Mouse (Mus musculus) adrenal gland, postnatal 36 days (tissue): ENCODE measurements around the gene Rps12. TPM values are rescaled to one million over a fixed set of nuclear protein-coding genes. Genes with fewer than 3 reads are reported as not detected.
"Not testable (repeated sequence)": the region's sequence is repeated elsewhere in the genome, so short reads cannot be mapped to it uniquely, and the experiment has no call there.

ENCODE experiments used
- DNase-seq, 2 experiments: peaks; one replicate each; pipeline ENCODE4 v3.0.0; 2021; ENCODE audit warnings: mixed read lengths in 1 of 2
- long read RNA-seq, 2 experiments: library from polyadenylated mRNA; stranded (forward); transcript quantifications; one replicate each; pipeline ENCODE4 v2.0.0; 2021; ENCODE audit warnings: borderline sequencing depth in 2 of 2
- total RNA-seq, 2 experiments: library from RNA; stranded (reverse); gene quantifications; 2 replicates each; pipeline ENCODE4 v1.2.3; 2021

Rps12 gene
- total RNA-seq = 100 to 1,000 TPM; 451 to 467 TPM
- long read RNA-seq, experiment 1, transcript Rps12-203 (6 exons, 584 nt) = major isoform, 142 of 151 reads
- long read RNA-seq, experiment 1, partial matches to known transcripts = 2 of 151 reads
- long read RNA-seq, experiment 1, other reads (novel, unspliced or antisense) = 4 of 151 reads
- long read RNA-seq, experiment 2, transcript Rps12-203 (6 exons, 584 nt) = major isoform, 78 of 83 reads
- long read RNA-seq, experiment 2, partial matches to known transcripts = 0 of 83 reads
- long read RNA-seq, experiment 2, other reads (novel, unspliced or antisense) = 1 of 83 reads

GRCm38 (mm10) chr10:23787062-23787821 lies at the start of gene Rps12:
Gene Rps12 (minus strand): TSS chr10:23787275.
- peak; percentile 97 to 99 for DNase-seq

DNA sequence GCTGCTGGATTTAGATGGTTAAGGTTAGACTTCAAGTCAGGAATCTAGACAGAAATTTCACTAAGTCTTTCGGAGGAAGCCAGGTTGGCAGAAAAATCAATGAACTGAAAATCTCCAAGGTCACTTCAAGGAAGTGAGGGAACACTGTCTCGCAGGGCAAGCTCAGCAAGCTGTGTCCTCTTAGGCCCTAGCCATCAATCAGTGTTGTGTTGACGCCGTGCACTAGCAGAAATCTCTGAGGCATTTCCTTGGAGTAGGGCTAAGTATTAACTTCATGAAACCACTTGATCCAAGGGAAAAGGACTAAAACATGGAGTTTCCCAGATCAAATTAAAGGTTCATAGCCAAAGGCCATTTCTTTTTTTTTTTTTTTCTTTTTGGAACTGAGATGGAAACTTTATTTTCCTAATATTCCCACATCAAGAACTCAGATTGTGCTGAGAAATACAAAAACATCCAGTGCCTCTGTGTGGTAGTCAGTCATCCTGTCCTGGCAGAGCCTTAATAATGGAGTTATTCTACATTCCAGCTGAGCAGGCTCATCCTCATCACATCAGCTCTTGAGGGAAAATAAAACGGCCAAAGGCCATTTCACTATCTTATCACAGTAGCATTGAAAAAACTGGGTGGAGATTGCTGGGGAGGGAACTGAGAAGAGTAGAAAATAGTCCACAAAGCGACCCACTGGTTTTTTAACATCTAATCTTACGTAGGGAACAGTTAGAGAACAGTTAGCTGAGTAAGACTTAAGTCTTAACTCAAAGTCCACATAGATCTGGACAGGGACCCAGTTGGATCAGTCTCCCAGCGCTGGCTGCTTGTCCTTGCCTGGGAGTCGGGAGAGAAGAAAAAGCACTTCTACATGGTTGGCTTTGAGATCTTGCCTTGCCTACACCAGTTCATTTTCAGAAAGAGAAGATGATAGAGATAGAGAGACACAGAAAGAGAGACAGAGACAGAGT lies 49.2 kb upstream of the Rps12 start:
- no peak for DNase-seq

DNA sequence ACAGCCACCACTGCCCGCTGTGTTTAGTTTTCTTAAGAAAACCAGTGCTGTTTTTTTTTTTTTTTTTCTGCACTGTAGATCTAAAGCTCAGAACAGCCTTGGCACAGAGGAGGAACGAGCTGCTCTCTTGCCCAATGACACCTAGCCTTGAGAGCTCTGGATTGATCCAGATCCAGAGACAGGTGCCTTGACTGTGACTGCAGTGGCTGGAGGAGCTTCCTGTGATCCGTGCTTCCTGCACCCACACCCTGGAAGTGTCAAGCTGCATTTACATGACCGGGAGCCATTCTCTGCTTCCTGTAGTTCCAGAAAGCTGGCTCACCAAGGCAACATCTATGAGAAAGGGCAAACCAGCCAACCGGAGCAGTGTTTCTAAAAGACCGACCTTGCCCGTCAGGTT lies 39.4 kb upstream of the Rps12 start:
- peak; percentile 11 to 33 for DNase-seq

- DNase-seq = no peak
Measured at GRCm38 (mm10) chr10:23816241-23816640, 29.2 kb upstream of the Rps12 start.

- DNase-seq = peak; percentile 75 to 76
Measured at GRCm38 (mm10) chr10:23815168-23815567, 28.1 kb upstream of the Rps12 start.

- DNase-seq = no peak
Measured at GRCm38 (mm10) chr10:23812852-23813766, 26.0 kb upstream of the Rps12 start.

DNA sequence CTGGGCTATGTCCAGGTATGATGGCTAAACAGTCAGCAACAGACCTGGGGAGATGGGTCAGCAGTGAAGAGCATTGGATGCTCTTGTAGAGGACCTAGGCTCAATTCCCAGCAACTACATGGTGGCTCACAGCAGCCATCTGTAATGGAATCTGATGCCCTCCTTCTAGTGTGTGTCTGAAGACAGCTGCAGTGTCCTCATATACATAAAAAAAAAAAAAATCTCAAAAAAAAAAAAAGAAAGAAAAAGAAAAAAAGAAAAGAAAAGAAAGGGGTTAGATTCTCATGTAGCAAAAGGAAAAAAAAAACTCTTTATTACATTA lies 25.3 kb upstream of the Rps12 start:
- no peak for DNase-seq

- peak; percentile 79 to 80 for DNase-seq
Measured at GRCm38 (mm10) chr10:23811635-23812437, 24.8 kb upstream of the Rps12 start.

DNA sequence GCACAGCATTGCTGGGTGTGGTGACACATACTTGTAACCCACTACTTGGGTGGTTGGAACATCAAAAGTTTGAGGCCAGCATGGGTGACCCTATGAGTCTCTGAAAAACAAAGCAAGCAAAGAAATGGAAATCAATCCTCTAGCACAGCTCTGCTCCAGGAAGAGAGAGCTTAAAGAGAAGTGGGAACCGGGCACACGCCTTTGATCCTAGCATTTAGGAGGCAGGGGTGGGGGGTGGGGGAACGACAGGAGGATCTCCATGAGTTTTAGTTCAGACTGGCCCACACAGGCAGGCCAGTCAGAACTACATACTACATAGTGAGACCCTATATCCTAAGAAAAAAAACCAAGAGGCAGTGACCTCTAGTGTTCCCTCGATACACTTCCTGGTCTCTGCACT lies 19.1 kb upstream of the Rps12 start:
- no peak for DNase-seq

DNA sequence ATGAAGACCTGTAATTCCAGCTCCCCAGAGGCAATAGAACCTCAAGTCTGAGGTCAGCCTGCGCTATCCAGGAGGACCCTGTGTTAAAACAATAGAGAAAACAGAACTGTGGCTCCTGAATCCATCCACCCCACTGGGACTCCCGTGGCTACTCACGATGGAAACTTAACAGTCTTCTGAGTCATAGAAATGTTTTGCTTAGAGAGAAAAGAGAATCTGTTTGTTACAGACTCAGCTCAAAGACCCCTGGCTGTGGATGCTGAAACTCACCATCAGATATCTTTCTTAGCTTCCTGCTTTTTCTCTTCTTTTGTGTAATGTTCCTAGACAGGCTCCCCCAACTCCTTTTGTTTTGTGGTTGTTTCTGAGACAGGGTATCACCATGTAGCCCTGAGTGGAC lies 17.6 kb upstream of the Rps12 start:
- no peak for DNase-seq

GRCm38 (mm10) chr10:23802911-23803310 lies 15.8 kb upstream of the Rps12 start:
- no peak for DNase-seq

- DNase-seq = no peak
Measured at GRCm38 (mm10) chr10:23799933-23800332, 12.9 kb upstream of the Rps12 start.

DNA sequence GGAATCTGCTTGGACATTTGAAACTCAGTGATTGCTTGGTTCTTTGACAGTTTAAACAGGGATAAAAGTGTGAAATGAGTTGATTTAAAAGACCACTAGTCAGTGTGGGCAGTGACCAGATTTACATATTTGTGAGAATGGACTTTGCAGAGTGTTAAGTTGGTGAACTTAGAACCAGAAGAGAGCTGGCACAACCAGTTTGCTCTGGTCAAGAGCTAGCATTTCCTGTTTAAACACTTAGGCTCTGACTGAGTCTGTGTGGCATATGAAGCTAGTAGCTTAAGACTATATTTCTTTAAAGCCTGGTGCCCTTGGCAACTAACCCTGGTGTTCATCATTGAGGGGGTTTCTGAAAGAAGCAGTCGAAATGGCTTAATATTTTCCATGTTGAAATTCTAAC lies 11.1 kb upstream of the Rps12 start:
- no peak for DNase-seq

GRCm38 (mm10) chr10:23797606-23798005 lies 10.5 kb upstream of the Rps12 start:
- DNase-seq = no peak

- peak; percentile 64 to 74 for DNase-seq
Measured at GRCm38 (mm10) chr10:23796551-23797503, 9.8 kb upstream of the Rps12 start, which contains the start of gene Slc18b1. Gene Slc18b1 (plus strand): TSS chr10:23796986.

- no peak for DNase-seq
Measured at GRCm38 (mm10) chr10:23795871-23796520, 8.9 kb upstream of the Rps12 start.

DNA sequence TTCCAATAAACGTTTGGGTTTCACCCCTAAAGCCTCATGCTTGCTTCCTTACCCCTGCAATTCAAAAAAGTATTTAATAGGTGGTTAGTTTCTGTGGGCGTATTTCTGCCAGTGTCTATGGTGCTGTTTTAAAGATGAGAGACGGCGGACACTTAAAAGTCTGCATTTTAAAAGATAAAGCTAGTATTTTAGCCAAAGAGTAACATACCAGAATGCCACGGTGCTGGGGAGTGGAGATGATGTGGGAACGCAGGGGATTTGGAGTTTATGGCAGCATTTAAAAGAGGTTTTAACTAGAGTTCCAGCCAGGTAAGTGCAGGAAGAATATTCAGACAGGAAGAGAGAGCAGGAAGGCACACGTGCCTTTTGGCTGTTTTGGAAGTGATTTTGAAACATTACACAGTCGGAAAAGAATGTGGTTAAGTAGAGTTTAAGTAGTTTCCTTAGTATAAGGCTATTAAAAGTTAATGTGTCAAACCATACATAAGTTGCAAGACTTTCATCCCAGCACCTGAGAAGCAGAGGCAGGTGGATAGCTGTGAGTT lies 1.1 kb upstream of the Rps12 start:
- DNase-seq = no peak

DNA sequence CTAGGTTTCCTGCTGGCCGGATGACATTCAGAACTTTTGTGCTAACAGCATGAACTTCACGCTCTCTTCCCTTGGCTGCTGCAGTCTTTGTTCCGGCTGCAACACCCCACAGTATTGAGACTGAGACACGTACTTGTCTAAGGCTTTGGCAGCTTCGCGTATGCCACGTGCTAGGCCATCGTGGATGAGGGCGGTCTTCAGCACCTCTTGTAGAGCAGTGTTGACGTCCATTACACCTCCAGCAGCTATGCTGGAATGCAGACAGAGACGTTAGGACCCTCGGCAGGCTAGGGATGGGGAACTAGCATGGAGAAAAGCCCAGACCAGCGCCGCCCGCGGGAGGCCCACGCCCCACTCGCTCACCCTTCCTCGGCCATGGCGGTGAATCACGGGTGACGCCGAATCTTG lies 440 bp downstream of the Rps12 start:
- DNase-seq = not testable (repeated sequence)
